Mouse (Mus musculus) liver, postnatal 0 days (tissue): ENCODE data around the gene Usp29.

ENCODE experiments used
- CTCF ChIP-seq: sonication (generic); IDR thresholded peaks from 2 replicates; pipeline ENCODE4 v1.5.1; 2016; ENCODE audit warnings: antibody characterized with exemption, low read depth
- EP300 ChIP-seq: IDR thresholded peaks from 2 replicates; pipeline ENCODE4 v1.6.1; 2016; ENCODE audit warnings: antibody characterized with exemption, low read depth, mild to moderate bottlenecking

- TF ChIP-seq CTCF: no peak
- no peak for TF ChIP-seq EP300
Measured at GRCm38 (mm10) chr7:6736060-6736459, 5.7 kb downstream of the Usp29 start.
